Mouse (Mus musculus): ENCODE measurements around the gene Fbn1. TPM values are rescaled to one million over a fixed set of nuclear protein-coding genes. Genes with fewer than 3 reads are reported as not detected.
A peak's percentile ranks its signal among the peaks of the same experiment; 100 is the strongest.

Gene Fbn1
- total RNA-seq, 2 experiments from 2014 or later: 5.6 to 7.0 TPM

DNA sequence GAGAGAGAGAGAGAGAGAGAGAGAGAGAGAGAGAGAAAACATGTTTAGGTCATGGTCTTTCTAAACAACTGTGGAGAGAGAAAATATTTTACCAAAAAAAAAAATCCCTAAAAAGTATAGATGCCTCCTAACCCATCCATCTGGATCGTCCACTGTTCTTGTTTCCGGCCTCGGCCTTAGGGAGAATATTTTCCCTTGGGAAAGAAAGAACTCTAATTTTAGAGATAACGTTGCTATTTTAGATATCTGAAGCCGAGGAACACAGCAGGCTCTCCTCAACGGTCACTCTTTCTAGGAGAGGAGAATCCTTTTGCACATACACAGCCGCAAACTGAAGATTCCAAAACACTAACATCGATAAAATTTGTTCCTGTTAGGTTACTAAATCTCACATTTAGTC is 188.1 kb downstream of the Fbn1 start:
- intact Hi-C loops (cut with DNase I): loop anchor here (5.0 kb wide), 1 partner anchor 57 kb away; no protein-coding TSS in a partner anchor

DNA sequence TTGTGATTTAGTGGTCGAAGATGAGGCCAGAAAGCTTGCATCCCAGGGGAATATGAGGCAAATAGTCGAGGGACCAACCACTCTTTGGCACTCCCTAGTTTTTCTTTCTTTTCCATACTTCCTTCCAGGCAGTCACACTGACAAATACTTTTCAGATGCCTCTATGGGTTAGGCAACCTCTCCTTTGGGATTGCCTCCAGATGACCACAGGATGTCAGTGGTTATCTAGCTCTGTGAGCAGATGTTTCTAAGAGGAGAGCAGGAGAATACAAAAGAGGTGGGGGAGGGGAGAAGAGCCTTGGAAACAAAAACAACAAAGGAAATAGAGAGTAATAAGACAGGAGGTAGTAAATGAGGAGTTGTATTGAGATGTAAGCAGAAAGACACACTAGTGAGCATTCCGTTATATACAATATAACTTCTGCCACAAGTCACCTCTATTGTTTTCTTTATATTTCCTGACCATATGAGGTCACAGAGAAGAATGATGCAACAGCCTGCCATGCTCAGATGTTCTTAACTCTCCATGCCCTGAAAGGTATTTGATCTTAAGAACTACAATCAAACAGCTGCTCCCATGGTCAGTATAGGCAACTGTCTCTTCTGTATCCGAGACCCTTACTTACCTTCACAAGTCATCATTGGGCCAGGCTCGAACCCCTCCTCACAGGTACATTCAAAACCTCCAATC is 189.3 kb downstream of the Fbn1 start:
- DNase-seq (ENCODE audit: extremely low spot score in 1 of 2, low spot score in 2 of 2): no peak
- Histone ChIP-seq H3K4me3 (no peak overlapping the region), H3K27ac (no peak overlapping the region)
- no peak for TF ChIP-seq CTCF (IDR thresholded peaks at IDR 0.05)
- intact Hi-C loops (cut with DNase I): loop anchor here (5.0 kb wide), 1 partner anchor 56 kb away; no protein-coding TSS in a partner anchor

More for the DNA sequence above, 188.1 kb downstream of the Fbn1 start:
- no peak overlapping the region for H3K4me3 ChIP-seq
- DNase-seq (ENCODE audit: extremely low spot score in 1 of 2, low spot score in 2 of 2): no peak
- H3K27ac ChIP-seq: no peak overlapping the region
- no peak for TF ChIP-seq CTCF (IDR thresholded peaks at IDR 0.05)

DNA sequence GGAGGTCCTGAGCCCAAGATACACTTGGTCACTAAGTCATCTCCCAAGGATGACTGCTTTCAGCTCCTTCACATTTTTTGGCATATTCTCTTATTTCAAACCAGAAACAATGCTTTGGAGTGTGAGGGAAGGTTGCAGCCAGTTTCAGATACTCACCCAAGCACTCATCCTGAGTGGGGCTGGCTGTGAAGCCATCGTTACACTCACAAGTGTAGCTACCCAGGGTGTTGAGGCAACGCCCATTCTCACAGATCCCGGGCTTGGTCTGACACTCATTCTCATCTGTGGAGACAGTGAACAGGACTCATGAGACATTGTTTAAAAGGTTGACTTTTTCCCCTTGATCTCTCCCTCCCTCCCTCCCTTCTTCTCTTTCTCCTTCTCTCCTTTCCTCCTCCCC is 192.6 kb downstream of the Fbn1 start:
- no peak overlapping the region for H3K27ac ChIP-seq
- intact Hi-C loops (cut with DNase I): loop anchor here (5.0 kb wide), 1 partner anchor 53 kb away; no protein-coding TSS in a partner anchor
- no peak for DNase-seq (ENCODE audit: extremely low spot score in 1 of 2, low spot score in 2 of 2)
- no peak for TF ChIP-seq CTCF (IDR thresholded peaks at IDR 0.05)
- no peak overlapping the region for H3K4me3 ChIP-seq

DNA sequence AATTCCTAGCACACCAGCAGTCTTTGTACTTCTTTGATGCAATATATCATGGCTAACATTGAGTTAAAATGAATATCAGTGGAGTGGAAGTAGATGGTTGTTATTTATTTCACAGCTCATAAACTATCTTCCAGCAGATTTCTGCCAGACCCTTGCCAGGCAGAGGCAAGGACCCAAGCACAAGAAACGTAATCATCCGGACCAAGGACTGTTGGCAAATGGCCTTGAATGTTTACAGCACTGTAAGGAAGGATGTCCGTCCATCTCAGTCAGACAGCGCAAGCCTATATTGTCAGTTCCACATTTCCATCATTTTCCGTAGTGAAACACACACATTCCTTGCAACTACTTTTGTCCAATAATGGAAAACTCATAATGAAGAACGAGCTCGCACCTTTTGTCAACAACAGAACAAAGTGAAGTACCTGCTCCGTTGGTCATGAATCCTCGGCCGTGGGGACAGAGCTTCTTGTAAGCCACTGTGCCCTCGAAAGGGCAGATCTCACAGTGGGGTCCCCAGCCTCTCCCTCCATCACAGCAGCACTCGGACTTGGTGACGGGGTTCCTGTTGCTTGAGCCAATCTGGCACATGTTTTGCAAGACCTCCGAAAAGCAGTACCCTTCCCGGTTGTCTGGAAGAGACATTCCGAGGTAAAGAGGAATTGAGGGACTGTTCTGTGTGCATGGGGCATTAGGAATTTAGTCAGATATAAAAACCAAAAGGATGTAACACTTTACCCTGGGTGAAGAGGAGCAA is 193.4 kb downstream of the Fbn1 start:
- intact Hi-C loops (cut with DNase I): no loop called here
- Histone ChIP-seq H3K27ac (no peak overlapping the region), H3K4me3 (no peak overlapping the region)
- DNase-seq (ENCODE audit: extremely low spot score in 1 of 2, low spot score in 2 of 2): no peak
- no peak for TF ChIP-seq CTCF (IDR thresholded peaks at IDR 0.05)

DNA sequence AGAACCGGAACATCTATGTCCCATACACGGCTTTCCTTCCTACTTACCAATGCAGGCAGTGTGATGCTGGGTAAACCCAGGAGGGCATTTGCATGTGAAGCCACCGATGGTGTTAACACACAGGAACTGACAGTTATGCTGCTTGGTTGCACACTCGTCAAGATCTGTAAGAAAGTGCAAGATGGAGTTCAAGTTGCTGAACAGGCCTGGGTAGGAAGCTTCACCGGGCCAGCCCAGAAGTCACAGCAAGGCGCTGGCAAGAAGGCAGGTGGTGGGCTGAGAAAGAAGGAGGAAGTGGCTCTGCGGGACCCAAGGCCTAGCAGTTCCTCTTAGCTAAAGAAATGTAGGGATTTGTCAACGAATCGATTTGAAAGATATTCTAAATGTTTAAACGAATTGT is 198.1 kb downstream of the Fbn1 start:
- TF ChIP-seq CTCF (IDR thresholded peaks at IDR 0.05): no peak
- H3K4me3 ChIP-seq: no peak overlapping the region
- intact Hi-C loops (cut with DNase I): no loop called here
- DNase-seq (ENCODE audit: extremely low spot score in 1 of 2, low spot score in 2 of 2): no peak
- H3K27ac ChIP-seq: no peak overlapping the region

DNA sequence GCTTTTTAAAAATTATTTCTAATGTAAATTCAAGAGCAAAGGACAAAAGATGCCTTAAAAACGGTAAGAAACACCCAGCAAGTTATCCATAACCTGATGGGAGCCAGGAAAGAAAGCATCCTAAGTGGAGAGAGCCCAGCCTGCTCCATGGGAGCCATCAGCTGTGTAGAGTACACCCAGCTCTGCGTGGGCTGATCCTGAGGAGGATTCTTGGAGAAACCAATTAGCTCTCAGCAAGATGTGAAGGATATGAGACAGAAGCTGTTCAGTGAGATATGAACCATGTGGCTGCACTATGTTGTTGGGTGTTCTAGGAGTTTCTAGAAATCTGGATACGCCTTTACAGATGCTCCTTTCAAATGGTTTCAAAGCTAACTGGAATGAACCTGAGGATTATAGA is 202.1 kb downstream of the Fbn1 start:
- Histone ChIP-seq H3K4me3 (no peak overlapping the region), H3K27ac (no peak overlapping the region)
- peak in 1 of 2 experiments; percentile 16 for DNase-seq (ENCODE audit: extremely low spot score in 1 of 2, low spot score in 2 of 2)
- TF ChIP-seq CTCF (IDR thresholded peaks at IDR 0.05): no peak
- intact Hi-C loops (cut with DNase I): no loop called here

DNA sequence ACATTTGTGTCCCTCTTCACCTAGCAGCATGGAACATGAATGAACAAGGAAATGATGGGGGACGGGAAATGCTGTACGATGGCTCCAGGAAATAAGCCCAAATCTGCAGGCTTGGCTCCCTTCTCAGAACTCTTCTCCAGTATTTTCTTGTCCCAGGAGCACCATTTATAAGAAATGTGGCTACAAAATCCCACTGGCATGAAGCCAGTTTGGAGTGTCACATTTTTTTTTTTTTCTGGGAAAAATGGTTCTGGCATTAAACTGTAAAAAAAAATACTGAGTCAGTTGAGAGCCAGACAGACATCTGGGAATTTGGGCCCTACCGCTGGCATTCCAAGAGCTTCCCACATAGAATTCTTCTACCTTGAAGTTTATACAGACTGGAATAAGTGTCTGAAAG is 203.0 kb downstream of the Fbn1 start:
- TF ChIP-seq CTCF (IDR thresholded peaks at IDR 0.05): no peak
- DNase-seq (ENCODE audit: extremely low spot score in 1 of 2, low spot score in 2 of 2): no peak
- no peak overlapping the region for H3K4me3 ChIP-seq
- H3K27ac ChIP-seq: no peak overlapping the region
- intact Hi-C loops (cut with DNase I): no loop called here

DNA sequence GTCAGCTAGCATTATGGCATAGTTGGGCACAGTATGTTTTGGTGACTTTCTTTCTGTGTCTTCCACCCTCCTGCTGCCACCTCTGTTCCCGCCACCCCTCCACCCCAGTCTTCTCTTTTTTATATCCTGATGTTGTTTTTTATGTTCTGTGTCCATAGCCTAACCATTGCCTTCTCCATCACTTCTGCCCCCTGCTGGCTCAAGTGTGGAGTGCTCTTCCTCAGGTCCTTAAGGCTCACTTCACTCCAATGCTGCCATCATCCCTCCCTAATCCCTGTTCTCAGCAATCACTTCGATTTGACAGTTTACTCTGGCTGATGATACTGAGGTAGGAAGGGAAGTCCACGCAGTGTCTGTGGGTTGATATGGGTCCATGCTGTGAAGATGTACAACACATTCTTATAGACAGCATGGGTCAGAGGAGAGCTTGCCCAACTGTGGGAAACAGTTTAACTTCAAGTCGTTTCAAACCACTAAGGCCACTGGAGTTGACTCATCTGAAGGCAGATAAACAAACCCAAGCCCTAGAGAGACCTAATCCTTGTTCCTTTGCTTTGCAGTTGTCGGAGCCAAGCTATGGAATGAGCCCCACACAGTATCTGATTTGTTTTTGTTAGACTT is 203.9 kb downstream of the Fbn1 start:
- intact Hi-C loops (cut with DNase I): loop anchor here (1.0 to 2.0 kb wide), 2 partner anchors 41 to 43 kb away; no protein-coding TSS in a partner anchor
- DNase-seq (ENCODE audit: extremely low spot score in 1 of 2, low spot score in 2 of 2): no peak

DNA sequence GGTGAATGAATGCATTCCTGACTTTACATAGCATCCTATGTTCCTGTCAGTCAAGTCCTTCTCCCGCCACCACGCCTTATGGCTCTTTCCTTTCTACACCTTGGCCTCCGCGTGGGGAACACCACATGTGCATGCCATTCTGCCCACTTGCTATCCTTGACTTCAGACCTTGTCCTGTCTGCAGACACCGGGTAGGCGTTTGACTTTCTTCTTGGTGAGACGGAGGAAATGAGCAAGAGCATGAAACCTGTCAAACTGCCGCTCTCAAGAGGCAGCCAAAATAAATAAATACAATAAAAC is 205.2 kb downstream of the Fbn1 start:
- intact Hi-C loops (cut with DNase I): loop anchor here (1.0 to 2.0 kb wide), 2 partner anchors 44 to 179 kb away; no protein-coding TSS in a partner anchor
- Histone ChIP-seq H3K4me3 (no peak overlapping the region), H3K27ac (no peak overlapping the region)
- DNase-seq (ENCODE audit: extremely low spot score in 1 of 2, low spot score in 2 of 2): peak; percentile 23 to 47
- TF ChIP-seq CTCF (IDR thresholded peaks at IDR 0.05): no peak

More for the DNA sequence above, 203.9 kb downstream of the Fbn1 start:
- peak; percentile 46 for TF ChIP-seq CTCF (IDR thresholded peaks at IDR 0.05)
- no peak overlapping the region for H3K4me3 ChIP-seq
- no peak overlapping the region for H3K27ac ChIP-seq

DNA sequence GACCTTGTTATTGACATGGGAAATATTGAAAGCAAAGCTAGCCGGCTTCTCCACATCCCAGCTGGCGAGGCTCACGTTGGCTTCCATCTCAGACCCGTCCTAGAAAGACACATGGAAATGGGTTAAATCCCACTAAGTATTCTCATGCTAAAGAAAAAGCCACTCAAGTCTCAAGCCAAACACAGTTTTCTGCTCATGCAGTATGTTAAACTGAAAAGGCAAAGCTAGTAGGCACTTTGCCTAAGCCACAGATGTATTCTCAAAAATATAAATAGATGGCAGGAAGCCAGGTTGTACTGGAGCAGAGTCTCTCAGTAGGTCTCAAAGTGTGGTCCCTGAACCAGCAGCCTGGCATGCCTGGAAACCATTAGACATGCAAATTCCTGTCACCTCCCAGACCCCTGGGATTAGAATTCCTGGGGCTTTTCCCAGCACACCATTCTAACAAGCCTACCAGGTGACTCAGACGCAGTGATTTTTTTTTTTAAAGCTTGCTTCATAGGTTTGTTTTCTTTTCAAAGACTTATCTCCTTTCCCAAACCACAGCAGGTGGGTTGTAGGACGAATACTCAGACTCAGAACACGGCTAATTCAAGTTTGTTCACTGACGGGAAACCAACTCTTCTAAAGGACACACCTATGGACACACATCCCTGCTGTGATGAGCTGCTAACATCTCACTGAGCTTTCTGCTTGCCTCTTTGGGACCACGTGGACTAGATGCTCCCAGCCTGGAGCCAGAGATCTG is 205.7 kb downstream of the Fbn1 start:
- DNase-seq (ENCODE audit: extremely low spot score in 1 of 2, low spot score in 2 of 2): no peak
- Histone ChIP-seq H3K27ac (no peak overlapping the region), H3K4me3 (no peak overlapping the region)
- intact Hi-C loops (cut with DNase I): loop anchor here (1.0 to 2.0 kb wide), 2 partner anchors 45 to 179 kb away; no protein-coding TSS in a partner anchor
- TF ChIP-seq CTCF (IDR thresholded peaks at IDR 0.05): no peak

DNA sequence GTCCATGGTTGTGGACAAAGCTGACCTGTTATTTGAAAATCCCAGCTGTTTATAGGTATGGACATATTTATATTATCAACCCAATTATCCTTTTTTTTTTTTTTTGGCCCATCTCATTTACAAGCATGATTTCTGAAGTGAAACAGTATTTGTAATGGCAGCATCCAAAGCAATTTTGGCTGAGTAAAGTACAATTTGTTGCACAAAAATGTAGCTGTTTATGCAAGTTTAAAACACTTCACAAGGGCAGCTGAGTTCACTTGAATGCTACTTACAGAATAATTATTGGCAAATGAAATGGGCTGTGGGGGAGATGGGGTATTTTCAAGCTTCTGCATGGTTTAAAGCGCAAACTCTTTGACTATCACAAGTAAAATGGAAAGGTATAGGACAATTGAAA is 209.0 kb downstream of the Fbn1 start:
- H3K27ac ChIP-seq: no peak overlapping the region
- DNase-seq (ENCODE audit: extremely low spot score in 1 of 2, low spot score in 2 of 2): no peak
- TF ChIP-seq CTCF (IDR thresholded peaks at IDR 0.05): no peak
- no peak overlapping the region for H3K4me3 ChIP-seq
- intact Hi-C loops (cut with DNase I): no loop called here
